Mouse (Mus musculus) retina, adult 2 months (tissue): ENCODE results near the gene Tsen2.
A peak's percentile ranks its signal among the peaks of the same experiment; 100 is the strongest.

Experiments used
- DNase-seq: peaks from one replicate; pipeline ENCODE4 v3.0.0-alpha.2; 2012; ENCODE audit warnings: low read depth, low spot score

Tsen2 gene

GRCm38 (mm10) chr6:115538645-115539429, 5.6 kb upstream of the Tsen2 start:
- peak; percentile 47 for DNase-seq

- DNase-seq, result no peak
These were observed 2.7 kb upstream of the Tsen2 start for GRCm38 (mm10) chr6:115541676-115542275.

- DNase-seq, result no peak
These were observed 2.1 kb upstream of the Tsen2 start for GRCm38 (mm10) chr6:115542341-115542740.

GRCm38 (mm10) chr6:115546276-115546675, 1.8 kb downstream of the Tsen2 start:
- no peak for DNase-seq

GRCm38 (mm10) chr6:115555485-115555884, 11.0 kb downstream of the Tsen2 start:
- no peak for DNase-seq

- no peak for DNase-seq
These were observed 13.7 kb downstream of the Tsen2 start for GRCm38 (mm10) chr6:115558176-115558575.

- DNase-seq, result no peak
These were observed 15.5 kb downstream of the Tsen2 start for GRCm38 (mm10) chr6:115559651-115560632.

- no peak for DNase-seq
These were observed 21.1 kb downstream of the Tsen2 start for GRCm38 (mm10) chr6:115565479-115566045.

GRCm38 (mm10) chr6:115574171-115574570, 29.7 kb downstream of the Tsen2 start:
- no peak for DNase-seq

- no peak for DNase-seq
These were observed 32.9 kb downstream of the Tsen2 start for GRCm38 (mm10) chr6:115577407-115577806.

GRCm38 (mm10) chr6:115577941-115578340, 33.5 kb downstream of the Tsen2 start:
- no peak for DNase-seq

GRCm38 (mm10) chr6:115580810-115581209, 36.3 kb downstream of the Tsen2 start:
- DNase-seq, result no peak

- DNase-seq, result no peak
These were observed 38.1 kb downstream of the Tsen2 start for GRCm38 (mm10) chr6:115582328-115583115.

- no peak for DNase-seq
These were observed 39.1 kb downstream of the Tsen2 start for GRCm38 (mm10) chr6:115583430-115584125.

- no peak for DNase-seq
These were observed 39.7 kb downstream of the Tsen2 start for GRCm38 (mm10) chr6:115584176-115584575.

- no peak for DNase-seq
These were observed 41.9 kb downstream of the Tsen2 start for GRCm38 (mm10) chr6:115586321-115586720.

- no peak for DNase-seq
These were observed 47.4 kb downstream of the Tsen2 start for GRCm38 (mm10) chr6:115591692-115592359.

- peak; percentile 33 for DNase-seq
These were observed 48.0 kb downstream of the Tsen2 start, which contains the start of gene Mkrn2os for GRCm38 (mm10) chr6:115592458-115592857. Gene Mkrn2os (minus strand): TSS chr6:115592576.

- DNase-seq, result no peak
These were observed 48.8 kb downstream of the Tsen2 start for GRCm38 (mm10) chr6:115593252-115593651.

GRCm38 (mm10) chr6:115594463-115594862, 50.0 kb downstream of the Tsen2 start:
- no peak for DNase-seq
